Mouse (Mus musculus) ovary, postnatal 10 days (tissue): ENCODE data around the gene Mark1.

Source experiments
- DNase-seq: peaks from one replicate; pipeline ENCODE4 v3.0.0; 2022; ENCODE audit warnings: low spot score

The Mark1 gene

DNA sequence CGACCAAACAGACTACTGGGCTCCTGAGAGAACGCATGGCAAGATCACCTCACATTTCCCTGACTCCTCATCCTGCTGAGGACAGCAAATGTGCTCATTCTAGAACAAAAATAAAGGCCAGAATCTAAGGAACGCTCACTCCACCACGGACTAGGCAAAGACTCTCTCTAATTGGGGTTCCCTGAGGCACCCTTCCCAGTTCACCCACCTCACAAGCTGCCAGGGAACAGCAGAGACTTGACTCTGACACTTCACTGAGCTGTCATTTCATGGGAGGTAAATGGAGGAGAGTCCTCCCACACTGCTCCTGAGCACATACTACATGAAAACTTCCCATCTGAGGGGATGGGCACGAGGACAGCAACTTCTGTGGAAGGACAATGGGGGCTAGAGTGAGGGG, 37.5 kb downstream of the Mark1 start:
- no peak for DNase-seq

DNA sequence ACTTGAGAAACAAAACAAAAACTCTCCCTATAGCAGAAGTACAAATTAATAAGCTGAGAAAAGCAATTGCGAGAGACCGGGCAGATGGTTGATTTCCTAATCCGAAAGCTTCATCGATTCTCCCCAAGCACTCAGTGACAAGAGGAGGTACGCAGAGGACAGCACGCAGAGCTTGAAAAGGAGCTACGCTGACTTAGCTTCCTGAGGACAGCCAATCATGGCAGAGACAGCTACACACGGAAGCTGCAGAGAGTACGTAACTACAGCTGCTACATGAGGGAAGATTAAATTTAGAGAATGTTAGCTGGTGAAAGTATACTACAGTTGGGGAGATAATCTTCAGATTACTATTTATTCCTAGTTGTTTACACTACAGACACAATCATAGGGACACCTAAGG, 40.6 kb downstream of the Mark1 start:
- no peak for DNase-seq

DNA sequence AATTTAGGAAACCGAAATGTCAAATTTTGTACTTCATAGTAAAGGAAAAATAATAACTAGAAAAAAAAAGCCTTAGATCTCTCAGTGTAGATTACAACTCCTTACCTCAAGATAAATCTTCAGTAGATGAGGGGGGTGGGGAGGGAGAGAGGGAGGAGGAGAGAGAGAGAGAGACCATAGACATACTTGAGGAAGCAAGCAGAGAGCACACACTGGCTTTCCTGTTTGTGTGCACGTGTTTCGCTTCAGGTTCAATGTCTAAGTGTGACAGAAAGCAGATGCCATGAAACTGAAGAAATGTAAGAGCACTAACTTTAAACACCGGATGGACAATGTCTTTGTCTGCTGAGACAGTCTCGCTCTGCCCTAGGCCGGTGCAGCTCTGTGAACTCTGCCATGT, 41.0 kb downstream of the Mark1 start:
- no peak for DNase-seq

DNA sequence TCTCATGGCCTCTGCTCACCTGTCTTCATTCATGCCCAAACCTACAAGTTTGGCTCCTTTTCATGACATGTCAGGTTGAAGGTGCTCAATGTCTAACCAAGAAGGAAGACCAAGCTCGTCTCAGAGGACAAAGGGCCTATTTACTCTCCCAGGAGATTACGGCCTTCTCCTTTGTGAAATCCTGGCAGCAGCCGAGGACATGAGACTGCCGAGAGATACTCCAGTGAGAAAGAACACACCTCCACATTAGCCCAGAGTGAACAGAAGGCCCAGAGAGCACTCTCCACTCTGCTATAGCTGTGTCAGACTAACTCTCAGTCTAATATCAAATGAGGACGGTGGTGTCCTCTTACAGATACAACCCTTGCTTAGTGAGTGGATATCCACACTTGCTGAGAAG, 47.6 kb downstream of the Mark1 start:
- no peak for DNase-seq

DNA sequence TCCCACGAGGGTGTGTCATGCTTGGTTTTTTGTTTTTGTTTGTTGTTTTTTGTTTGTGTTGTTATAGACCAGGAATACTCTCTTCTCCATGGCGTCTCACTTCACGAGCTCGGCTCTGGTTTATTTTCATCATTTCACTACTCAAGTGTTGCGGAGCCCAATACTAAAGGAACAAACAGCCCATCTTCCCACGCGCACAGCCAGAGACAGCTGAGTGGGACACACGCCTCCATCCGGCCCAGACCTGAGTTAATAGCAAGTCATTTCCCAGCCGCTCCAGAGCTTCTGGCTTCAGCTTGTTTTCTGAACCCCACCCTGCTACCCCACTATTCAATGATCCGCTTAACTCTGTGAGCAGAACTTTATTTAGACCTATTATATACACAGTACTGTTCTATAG, 48.3 kb downstream of the Mark1 start:
- DNase-seq: no peak

DNA sequence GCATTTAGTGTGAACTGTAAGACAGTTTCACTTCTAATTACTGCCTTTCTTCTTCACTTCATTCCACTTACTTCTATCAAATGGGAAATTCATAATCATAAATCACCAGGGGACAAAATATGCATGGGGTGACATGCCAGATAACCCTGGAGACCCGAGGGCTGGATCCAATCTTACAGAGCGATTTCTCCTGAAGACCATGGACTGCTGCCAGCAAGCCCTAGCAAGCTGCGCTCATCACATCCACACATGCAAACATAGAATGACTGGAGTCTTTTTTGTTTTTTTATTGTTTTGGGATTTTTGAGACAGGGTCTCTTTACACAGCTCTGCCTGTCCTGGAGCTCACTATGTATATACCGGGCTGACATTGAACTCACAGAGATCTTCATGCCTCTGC, 61.3 kb downstream of the Mark1 start:
- DNase-seq: no peak

DNA sequence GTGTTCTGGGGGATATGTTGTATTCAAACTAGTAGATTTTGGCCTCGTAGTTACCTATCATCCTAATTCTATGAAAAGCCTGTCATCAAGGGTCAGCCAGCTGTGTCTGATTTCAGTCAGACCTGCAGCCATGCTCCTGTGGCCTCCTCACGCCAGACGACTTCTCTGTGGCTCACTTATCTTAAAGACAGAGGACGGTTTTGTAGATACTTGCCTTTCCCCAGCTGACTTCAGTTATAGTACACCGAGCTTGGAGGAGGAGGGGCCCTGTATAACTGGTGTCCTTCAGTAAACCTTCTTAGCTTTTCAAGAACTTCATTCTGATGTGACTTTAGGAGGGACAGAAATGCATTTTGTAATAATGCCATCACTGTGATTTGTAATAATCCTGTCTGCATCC, 63.4 kb downstream of the Mark1 start:
- no peak for DNase-seq

DNA sequence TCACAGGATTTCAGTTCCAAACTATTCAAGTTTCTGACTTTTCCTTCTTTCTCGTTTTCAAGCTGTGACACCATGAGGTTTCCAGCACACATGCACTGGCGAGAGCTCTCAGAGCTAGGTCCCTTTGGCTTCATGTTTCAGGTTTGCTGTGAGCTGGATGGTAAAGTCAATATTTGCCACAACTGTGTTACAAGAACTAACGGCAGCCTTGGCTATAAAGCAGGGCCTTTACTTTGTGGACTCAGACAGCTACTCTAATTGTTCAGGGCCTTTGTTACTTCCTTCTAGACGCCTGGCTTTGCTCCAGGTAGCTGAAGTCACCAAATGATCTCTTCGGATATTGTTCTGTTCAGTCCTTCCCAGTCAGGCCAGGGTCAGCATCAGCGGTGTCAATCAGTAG, 63.9 kb downstream of the Mark1 start:
- DNase-seq: no peak

DNA sequence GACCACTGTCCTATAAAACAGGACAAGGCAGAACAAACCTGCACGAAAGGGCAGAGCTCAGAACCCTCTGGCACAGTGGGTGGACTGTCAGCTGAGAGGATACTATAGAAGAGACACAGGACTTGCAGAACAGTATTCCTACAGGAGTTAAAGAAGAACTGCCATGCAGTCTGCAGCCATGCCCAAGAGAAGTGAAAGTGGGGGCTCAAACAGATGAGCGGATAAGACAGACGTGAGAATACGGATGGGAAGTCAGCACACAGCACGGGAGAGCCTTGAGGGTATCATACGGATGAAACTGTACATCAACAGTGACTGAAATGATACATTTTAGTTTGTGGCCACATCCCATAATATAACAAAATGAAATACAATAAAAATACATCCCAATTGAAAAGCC, 68.3 kb downstream of the Mark1 start:
- DNase-seq: no peak

DNA sequence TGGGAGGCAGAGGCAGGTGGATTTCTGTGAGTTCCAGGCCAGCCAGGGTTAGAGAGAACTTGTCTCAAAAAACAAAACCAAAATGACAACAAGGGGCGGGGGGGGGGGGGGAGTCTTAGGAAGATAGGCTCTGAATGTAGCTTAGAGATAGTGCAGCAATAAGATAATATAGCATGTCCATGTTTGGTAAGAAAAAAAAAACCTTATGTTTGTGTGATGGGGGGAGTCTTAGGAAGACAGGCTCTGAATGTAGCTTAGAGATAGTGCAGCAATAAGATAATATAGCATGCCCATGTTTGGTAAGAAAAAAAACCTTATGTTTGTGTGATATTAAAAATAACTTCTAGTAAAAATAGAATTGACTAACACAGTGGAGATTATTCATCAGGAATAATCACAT, 71.0 kb downstream of the Mark1 start:
- DNase-seq: no peak

DNA sequence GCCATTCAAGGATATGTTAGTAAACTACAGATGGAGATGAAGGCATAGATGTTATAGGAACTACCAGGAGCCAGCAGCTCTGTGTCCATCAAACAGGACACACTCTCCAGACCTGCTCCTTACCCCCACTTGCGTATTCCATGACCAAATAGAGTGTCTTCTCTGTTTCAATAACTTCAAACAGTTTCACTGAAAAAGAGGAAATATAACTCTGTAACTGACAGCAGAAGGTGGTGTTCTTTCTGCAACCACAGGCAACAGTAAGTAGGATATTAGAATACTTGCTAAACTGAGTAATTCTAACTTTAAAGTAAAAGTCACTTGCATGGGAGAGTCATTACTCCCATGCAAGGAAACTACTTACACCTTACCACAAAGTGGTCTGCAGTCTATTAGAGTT, 71.5 kb downstream of the Mark1 start:
- no peak for DNase-seq

DNA sequence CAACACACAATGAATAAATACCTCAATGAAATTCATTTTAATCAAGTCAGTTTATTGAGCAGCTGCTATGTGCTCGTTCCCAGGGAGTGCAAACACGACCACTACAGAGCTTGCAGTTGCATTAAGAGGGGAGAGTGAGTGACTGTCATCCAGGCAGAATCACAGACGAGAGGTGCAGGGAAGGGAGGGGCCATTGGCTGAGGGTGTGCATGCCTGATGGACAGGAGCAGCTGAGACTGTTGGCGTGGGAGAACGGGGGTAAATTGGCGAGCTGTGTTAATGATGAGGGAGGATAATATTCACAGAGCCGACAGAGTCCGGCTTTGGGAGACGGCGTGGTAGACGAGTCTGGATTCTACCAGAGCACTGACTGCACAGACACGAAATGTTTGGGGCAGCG, 76.5 kb downstream of the Mark1 start:
- DNase-seq: no peak

DNA sequence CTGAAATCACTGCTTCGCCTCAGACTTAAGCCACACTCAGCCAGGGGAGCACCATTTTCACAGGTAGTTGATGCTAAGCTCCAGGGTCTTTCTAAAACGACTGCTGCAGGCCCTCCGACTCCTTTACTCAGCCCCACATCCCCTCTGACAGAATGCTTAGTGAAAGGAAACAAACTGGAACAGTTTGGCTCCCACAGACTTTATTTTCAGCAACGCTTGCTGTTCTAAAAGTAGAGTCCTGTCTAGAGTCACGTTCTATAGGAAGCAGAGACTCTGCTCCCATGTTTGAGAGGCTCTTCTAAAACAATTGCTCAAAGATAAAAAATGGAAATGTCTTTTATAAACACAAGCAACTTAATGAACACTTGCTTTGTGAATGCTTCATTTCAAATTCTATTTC, 79.3 kb downstream of the Mark1 start:
- DNase-seq: no peak

DNA sequence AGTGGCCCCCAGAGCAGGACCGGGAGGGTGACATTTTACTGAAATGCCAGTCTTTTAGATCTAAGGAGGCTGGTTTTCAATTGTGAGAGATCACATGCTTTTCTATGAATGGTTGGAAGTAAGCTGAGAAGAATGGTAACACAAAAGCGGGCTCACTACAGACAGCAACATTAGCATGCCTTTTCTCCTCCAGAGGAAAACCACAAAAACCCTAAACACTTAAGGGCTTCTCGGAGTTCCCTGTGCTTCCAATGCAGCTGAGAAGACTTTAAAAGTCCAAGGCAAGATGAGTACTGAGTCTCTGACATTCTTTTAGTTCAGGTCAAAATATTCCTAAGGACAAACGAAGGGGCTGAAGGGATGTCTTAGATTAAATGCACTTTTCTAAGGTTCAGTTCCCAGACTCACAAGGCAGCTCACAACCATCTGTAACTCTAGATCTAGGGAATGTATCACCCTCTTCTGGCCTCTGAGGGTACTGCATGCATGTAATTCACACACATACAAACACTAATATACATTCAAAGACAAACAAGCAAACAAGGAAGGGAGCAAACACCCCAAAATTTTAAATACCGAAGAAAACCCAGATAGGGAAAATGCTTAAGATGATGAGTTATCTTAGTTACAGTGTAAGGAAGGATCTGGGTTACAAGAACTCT, 81.0 kb downstream of the Mark1 start:
- no peak for DNase-seq

DNA sequence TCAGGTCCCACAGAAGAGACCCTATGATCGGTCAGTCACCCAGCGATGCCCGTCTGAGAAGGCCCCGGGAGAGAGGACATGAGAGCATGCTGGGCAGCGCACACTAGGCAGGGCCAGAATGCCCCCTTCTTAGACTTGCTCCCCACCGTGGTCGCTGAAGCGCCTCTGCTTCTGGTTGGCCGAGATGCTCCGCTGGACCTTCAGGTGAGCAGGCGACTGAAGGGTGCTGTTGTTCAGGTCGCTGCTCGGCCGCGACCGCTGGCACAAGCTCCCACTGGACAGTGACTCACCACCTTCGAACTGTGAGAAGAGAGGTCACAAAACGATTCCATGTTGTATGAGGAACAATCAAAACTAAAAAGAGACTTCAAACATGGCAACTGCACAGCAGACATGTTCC, 87.0 kb downstream of the Mark1 start:
- DNase-seq: no peak

DNA sequence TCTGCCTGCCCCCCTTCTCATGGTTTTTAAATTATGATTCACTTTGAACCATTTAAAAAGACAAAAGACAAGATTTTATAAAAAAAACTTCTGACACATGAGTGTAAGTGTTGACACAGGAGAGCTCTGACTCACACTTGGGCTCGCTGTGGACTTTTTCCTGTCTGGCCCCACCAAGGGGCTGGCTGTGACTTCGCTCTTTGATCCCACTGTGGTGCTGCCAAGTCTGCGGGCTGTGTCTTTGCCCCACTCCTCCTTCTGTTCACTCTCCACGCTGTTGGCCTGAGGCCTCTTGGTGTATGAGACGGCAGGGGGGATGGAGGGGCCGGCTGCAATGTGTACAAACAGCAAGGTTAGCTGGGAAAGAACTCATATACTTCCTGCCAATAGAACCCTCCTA, 87.5 kb downstream of the Mark1 start:
- DNase-seq: no peak

DNA sequence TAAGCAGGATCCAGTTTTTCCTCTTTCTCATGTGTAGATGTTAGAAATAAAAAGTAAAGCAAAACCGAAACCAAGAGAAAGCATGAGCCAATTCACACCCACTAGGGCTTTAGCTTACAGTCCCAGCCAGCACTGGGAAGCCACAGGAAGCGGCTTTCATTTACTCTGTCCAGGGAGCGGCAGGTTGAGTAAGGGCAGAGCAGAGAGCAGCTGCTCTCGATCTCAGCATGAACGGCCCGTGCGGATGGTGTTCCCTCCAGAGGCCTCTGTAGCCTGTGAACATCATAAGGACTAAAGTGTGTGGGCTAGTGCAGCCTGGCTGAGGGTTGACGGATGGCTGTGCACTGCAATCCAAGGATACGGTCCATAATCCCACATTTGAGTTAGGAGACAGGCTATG, 90.8 kb downstream of the Mark1 start:
- DNase-seq: no peak

DNA sequence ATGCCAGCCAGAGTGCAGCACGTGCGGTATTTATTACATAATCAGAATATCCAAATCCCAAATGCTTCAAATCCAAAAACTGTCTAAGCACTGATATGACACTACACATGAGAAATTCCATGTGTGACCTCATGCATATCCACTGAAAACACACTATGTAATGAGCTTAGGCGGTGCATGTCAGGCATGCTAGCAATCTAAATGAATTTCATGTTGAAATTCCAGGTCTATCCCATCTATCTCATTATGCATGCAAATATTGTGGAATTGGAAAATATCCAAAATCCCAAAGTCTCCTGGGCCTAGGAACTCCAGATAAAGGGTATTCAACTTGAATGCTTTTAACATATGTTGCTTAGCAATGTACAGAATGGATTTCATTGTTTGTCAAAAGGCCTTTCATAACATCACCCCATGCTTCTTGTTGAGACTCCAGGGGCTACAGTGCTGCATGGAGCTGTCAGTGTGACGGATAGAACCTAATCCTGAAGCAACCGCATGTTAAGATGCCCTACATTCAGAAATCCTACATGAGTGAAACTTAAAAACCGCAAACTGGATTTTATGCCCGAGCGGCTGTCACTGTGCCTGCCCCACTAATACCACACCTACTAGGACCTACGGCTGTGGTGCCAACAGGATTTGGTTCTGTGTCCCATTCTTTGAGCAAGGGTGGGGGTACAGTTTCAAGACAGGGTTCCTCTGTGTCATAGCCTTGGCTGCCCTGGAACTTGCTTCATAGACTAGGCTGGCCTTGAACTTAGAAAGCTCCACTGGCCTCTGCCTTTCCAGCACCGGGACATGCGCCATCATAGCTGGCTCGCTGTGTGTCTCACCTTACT, 93.2 kb downstream of the Mark1 start:
- DNase-seq: no peak

DNA sequence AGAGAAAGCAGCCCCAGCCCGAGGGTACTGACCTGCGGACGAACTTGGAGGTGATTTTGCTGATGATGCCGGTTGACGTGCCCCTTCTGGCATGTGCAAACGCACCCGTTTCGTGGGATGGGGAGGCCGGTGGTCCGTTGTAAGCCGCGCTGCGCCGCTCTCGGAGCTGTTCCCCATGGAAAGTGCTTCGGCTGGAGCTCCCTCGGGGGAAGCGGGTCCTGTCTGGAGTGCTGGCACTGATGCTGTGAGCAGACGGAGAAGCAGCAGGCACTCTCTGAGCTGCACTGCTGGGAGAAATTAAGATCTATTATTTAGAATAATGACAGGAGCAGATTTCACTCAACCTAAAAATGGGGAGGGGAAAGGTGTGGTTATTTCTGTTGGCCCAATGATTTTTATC, 94.0 kb downstream of the Mark1 start:
- no peak for DNase-seq

DNA sequence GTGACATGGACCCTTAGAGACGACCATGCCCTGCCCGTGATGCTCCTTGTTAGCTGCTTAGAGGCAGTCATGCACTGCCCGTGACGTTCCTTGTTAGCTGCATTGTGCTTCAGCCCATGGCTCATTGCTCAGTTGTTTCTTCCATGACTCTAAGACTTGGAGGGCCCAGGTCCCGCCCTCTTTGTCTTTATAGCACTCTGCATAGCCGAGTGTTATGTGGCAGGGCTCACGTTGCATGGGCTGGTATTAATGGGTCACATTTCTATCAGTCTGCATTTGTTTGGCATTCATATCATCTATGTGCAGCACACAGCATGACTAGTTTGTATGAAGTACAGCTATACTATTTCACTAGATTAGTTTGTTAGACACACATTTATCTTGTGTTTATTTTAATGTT, 95.7 kb downstream of the Mark1 start:
- DNase-seq: no peak

DNA sequence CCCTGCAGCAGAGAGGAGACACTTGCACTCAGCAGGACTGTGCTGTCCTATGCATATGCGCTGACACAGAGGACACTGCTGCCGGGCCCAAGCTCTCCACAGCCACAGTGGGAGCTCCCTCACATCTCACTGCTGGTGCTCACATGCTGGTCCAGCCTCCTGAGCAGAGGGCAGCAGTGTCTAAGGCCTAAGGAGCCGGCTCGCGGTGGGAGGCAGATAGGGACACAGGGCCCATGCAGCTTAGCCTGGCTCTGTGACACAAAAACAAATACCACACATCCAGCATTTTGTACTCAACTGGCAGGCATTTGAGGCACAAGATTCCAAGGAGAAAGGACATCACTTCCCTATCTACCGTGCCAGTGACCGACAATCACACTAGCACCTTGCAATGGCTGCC, 96.5 kb downstream of the Mark1 start:
- no peak for DNase-seq

DNA sequence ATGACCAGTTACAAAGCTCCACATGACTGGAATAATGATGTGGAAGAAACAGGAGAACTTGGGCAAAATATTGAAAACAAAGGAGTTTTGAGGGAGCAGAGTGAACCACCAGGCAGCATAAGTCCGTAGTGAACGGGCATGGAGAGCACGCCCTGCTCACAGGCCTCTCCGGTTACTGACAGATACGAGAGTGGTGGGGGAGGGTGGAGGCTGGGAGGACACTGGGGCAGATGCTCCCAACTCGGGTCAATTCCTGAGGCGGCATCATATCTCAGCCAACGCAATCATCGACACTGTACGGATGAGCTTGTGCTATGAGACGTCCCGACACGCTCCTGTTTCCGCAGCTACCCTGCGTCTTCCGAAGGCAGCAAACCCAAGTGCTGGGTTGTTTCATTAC, 102.0 kb downstream of the Mark1 start:
- DNase-seq: no peak

DNA sequence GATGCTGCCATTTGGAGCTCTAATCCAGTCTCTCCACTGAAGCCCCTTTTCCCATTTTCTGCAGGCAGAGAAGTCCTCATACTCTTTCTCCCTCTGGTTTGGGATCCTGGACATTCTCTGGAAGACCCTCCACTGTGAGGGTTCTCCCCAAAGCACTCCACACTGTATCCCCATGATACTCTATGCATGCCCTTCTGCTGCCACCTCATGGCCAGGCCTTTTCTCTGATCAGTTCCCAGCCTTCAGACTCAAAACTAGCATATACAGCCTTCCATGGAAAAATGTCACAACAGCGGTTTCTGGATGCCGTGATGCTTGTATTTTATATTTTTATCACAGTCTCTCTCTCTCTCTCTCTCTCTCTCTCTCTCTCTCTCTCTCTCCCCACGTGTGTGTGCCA, 107.4 kb downstream of the Mark1 start:
- DNase-seq: no peak

DNA sequence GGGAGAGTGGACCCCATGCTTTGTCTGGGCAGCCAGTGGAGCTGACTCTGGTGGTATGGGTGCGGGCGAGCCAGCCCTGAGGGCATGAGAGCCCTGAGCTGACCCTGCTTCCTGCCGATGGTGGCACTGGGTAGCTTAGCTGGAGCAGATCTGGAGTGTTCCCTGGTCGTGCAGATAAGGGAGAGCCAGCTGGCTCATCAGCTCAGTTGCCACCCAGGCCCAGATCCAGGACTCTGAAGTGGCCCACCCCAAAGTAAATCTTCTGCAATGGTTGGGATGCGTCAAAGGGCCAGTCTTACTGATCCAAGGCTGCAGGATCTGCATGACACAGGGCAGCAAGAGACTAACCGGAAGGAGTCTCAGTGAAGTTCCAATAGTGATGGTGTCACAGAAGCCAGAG, 109.9 kb downstream of the Mark1 start:
- no peak for DNase-seq
